8 mouse cellular contexts compared by ENCODE assay signal in genomic region chr2:173561851-173562442, GRCm38 (mm10). TPM values are rescaled to one million over a fixed set of nuclear protein-coding genes. Genes with fewer than 3 reads are reported as not detected.
DNase-seq lines count a peak whose midpoint lies in the region; ATAC-seq and TF ChIP-seq lines count a peak whose summit lies in the region.

No protein-coding gene starts in this region.

- no peak for TF ChIP-seq POLR2A in kidney, adult 2 months (IDR thresholded peaks at IDR 0.05; ENCODE audit: low read depth, low read length)

- 43% methylated on average over 5 of the region's 5 CpGs for WGBS in kidney, adult 2 months
- 42% methylated on average over 5 of the region's 5 CpGs for WGBS in kidney, embryonic 16.5 days

- DNase-seq in kidney, adult 2 months: peak; percentile 63
- DNase-seq in cerebellum, postnatal 4 days (ENCODE audit: low spot score in 2 of 2): peak; percentile 78 to 87
- DNase-seq in gastrocnemius, postnatal 14 days: peak; percentile 65
- peak; percentile 48 for DNase-seq in layer of hippocampus, adult 9-11 months
- peak; percentile 76 for DNase-seq in lung, postnatal 14 days
- peak; percentile 74 for DNase-seq in retina, postnatal 1 day
- peak; percentile 38 for DNase-seq in urinary bladder, postnatal 10 days (ENCODE audit: low spot score)

- H3K9ac ChIP-seq in kidney, embryonic 16.5 days (replicated peaks; ENCODE audit: low read length): no peak overlapping the region

- no peaks in the 10 kb centered on the region for H3K9me3 ChIP-seq in kidney, embryonic 16.5 days (ENCODE audit: low read length)

- no peaks in the 10 kb centered on the region for H3K4me1 ChIP-seq in kidney, adult 2 months (ENCODE audit: control insufficient read depth, insufficient read depth, low read length)
- H3K4me1 ChIP-seq in kidney, embryonic 16.5 days (ENCODE audit: insufficient read depth, low read length): peaks cover 16% of the 10 kb centered on the region

- no peak for ATAC-seq in kidney, embryonic 16.5 days (ENCODE audit: low FRiP score, low TSS enrichment)

- H3K4me2 ChIP-seq in kidney, embryonic 16.5 days (replicated peaks; ENCODE audit: low read depth, low read length): no peak overlapping the region

- TF ChIP-seq CTCF in kidney, adult 2 months (conservative IDR thresholded peaks at IDR 0.05; ENCODE audit: insufficient read depth, insufficient read length, low read depth, low read length): peak; percentile 86

- no peak overlapping the region for H3K27ac ChIP-seq in kidney, adult 2 months (ENCODE audit: insufficient read depth, low read depth, low read length)
- H3K27ac ChIP-seq in kidney, embryonic 16.5 days (ENCODE audit: low read length): no peak overlapping the region

- no peaks in the 10 kb centered on the region for H3K27me3 ChIP-seq in kidney, adult 2 months (replicated peaks; ENCODE audit: control insufficient read depth, insufficient read depth, low read length)
- no peaks in the 10 kb centered on the region for H3K27me3 ChIP-seq in kidney, embryonic 16.5 days (ENCODE audit: insufficient read depth, low read length)

- intact Hi-C loops in gastrocnemius, postnatal 14 days (cut with DNase I; ENCODE audit: low total_unique reads): loop anchor here (2.0 to 5.0 kb wide), 2 partner anchors 375 to 455 kb away; no protein-coding TSS in a partner anchor

- no peaks in the 10 kb centered on the region for H3K36me3 ChIP-seq in kidney, adult 2 months (ENCODE audit: control insufficient read depth, insufficient read depth, low read length)
- H3K36me3 ChIP-seq in kidney, embryonic 16.5 days (ENCODE audit: insufficient read depth, low read length): no peaks in the 10 kb centered on the region

- no peak overlapping the region for H3K4me3 ChIP-seq in kidney, adult 2 months (ENCODE audit: insufficient read depth, low read depth, low read length)
- no peak overlapping the region for H3K4me3 ChIP-seq in kidney, embryonic 16.5 days (ENCODE audit: low read length)

RNA-seq across cellular contexts. Expression of gene Ankrd60, which starts 16.2 kb away (rescaled TPM):
- 0.09 and 0.22 TPM in 2 replicates for polyA plus RNA-seq in kidney, adult 2 months (2012; rRNA removed)
- polyA plus RNA-seq in kidney, embryonic 16.5 days (2015; fragmentation: Nextera tagmentation; extraction: Ambion mirVana): not detected in 2 replicates
- total RNA-seq in gastrocnemius, postnatal 14 days (2021): not detected

RNA-seq across cellular contexts. Expression of gene 1700021F07Rik, which starts 39.6 kb away (rescaled TPM):
- polyA plus RNA-seq in kidney, adult 2 months (2012; rRNA removed): not detected in 2 replicates
- not detected in 2 replicates for polyA plus RNA-seq in kidney, embryonic 16.5 days (2015; fragmentation: Nextera tagmentation; extraction: Ambion mirVana)
- not detected for total RNA-seq in gastrocnemius, postnatal 14 days (2021)
